In the genomic region with DNA sequence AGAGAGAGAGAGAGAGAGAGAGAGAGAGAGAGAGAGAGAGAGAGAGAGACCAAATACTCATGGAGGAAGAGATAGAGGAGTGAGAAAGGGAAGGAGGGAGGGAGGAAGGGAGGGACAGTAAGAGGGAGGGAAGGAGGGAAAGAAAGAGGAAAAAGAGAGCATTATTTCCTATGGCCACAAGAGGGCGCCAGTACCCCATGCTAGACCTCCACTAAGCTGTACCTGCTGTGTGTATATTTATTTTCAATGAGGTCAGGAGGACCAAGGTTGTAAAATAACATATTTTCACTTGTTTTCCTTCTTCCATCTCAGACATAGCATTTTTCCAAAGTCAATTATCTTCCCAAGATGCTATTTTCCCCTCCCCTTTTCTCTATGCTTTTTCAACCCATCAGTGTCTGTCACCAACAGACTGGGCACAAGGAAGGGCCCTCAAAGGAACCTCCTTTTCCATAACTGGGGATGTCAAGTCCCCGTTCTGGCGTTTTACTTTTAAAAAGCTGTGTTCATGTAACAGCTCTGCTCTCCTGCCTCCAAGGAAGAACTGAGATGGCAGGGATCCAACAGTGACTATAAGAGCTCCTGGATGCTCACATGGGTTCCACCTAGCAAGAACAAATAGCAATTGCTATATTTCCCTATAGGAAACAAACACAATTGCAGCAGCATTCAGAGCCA, we compare ENCODE assay signal across 7 mouse cellular contexts.
DNase-seq lines count a peak whose midpoint lies in the region; ATAC-seq lines count a peak whose summit lies in the region.

No protein-coding gene starts in this region.

- no peak overlapping the region for H3K27ac ChIP-seq in neural tube, embryonic 11.5 days (ENCODE audit: low read depth, low read length)
- H3K27ac ChIP-seq in hindbrain, embryonic 14.5 days: peak overlapping the region; percentile 53; the same call in 1 of the 2 replicates

- no peaks in the 10 kb centered on the region for H3K27me3 ChIP-seq in neural tube, embryonic 11.5 days (ENCODE audit: control insufficient read depth, insufficient read depth, low read length)
- no peaks in the 10 kb centered on the region for H3K27me3 ChIP-seq in hindbrain, embryonic 14.5 days (ENCODE audit: control insufficient read depth, insufficient read depth, low read length)

- peak; percentile 45 for DNase-seq in neural tube, embryonic 11.5 days (ENCODE audit: low spot score)
- no peak for DNase-seq in neural tube, embryonic 10.5 days (ENCODE audit: extremely low spot score, low spot score)
- DNase-seq in adrenal gland, postnatal 14 days: peak; percentile 75
- DNase-seq in embryo, embryonic 10.5 days (ENCODE audit: low spot score): peak; percentile 78
- peak; percentile 85 for DNase-seq in hindbrain, embryonic 14.5 days (ENCODE audit: low spot score)
- DNase-seq in lung, postnatal 10 days: peak; percentile 54
- DNase-seq in right cerebral cortex, postnatal 4 days: peak; percentile 63

- H3K4me3 ChIP-seq in neural tube, embryonic 11.5 days (ENCODE audit: low read depth, low read length): no peak overlapping the region
- H3K4me3 ChIP-seq in hindbrain, embryonic 14.5 days (replicated peaks; ENCODE audit: low read length): no peak overlapping the region

- no peak overlapping the region for H3K9ac ChIP-seq in neural tube, embryonic 11.5 days (ENCODE audit: low read length)
- no peak overlapping the region for H3K9ac ChIP-seq in hindbrain, embryonic 14.5 days

- 18% methylated on average over 3 of the region's 3 CpGs for WGBS in neural tube, embryonic 11.5 days
- 16% methylated on average over 3 of the region's 3 CpGs for WGBS in hindbrain, embryonic 14.5 days

- ATAC-seq in neural tube, embryonic 11.5 days (ENCODE audit: insufficient read depth, low FRiP score, low TSS enrichment): no peak
- ATAC-seq in hindbrain, embryonic 14.5 days (ENCODE audit: low FRiP score): peak; percentile 69

- H3K4me1 ChIP-seq in neural tube, embryonic 11.5 days (ENCODE audit: control insufficient read depth, insufficient read depth, low read length): no peaks in the 10 kb centered on the region
- H3K4me1 ChIP-seq in hindbrain, embryonic 14.5 days (replicated peaks; ENCODE audit: control insufficient read depth, insufficient read depth, low read length): peaks cover 17% of the 10 kb centered on the region; the same call in 1 of the 2 replicates

- no peaks in the 10 kb centered on the region for H3K9me3 ChIP-seq in neural tube, embryonic 11.5 days (ENCODE audit: control insufficient read depth, low read length)
- H3K9me3 ChIP-seq in hindbrain, embryonic 14.5 days (ENCODE audit: control insufficient read depth, low read length): no peaks in the 10 kb centered on the region

- H3K4me2 ChIP-seq in neural tube, embryonic 11.5 days (ENCODE audit: low read depth): no peak overlapping the region
- no peak overlapping the region for H3K4me2 ChIP-seq in hindbrain, embryonic 14.5 days (replicated peaks)

- H3K36me3 ChIP-seq in neural tube, embryonic 11.5 days (ENCODE audit: control insufficient read depth, insufficient read depth, low read length): no peaks in the 10 kb centered on the region
- H3K36me3 ChIP-seq in hindbrain, embryonic 14.5 days (replicated peaks; ENCODE audit: control insufficient read depth, insufficient read depth): no peaks in the 10 kb centered on the region
